Mouse (Mus musculus): ENCODE measurements around the gene Phtf2.

Phtf2 gene

DNA sequence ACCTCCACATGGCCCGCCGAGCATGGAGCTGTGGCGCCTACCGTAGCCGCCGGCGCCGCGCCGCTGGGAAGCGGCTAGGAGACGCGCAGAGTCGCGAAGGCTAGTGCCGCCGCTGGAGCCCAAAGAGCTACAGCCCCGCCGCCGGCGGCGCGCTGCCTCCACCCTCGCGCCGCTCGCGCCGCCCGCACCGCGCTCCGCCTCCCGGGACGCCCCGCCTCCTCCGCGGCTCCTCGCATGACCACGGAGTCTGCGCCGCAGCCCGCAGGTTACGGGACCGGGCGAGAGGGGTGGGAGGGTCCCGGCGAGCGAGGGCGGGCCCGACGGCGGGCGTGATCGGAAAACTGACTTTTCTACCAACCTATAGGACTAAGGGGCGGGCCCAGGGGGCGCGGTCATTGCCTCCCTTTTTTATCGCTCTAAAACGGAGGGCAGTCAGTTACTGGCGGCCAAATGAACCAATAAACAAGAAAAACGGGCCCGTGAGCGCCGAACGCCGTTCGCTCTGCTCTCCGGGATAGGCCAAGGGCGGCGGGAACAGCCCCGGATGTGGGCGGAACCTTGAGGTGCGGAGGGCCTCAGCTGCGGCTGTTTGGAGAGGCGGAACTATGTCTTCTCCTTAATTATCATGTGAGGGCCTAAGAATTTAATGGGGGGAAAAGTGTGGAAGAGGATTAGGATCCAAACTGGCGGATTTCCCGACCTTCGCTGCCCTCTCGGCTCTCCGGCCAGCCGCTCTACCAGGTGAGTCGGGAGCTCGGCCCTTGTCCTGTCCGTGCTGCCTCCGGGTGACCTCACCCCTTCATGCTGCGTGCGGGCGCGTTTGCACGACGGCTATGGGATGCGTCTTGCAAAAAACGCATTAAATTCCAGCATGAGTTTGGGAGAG lies at the start of gene Phtf2, which contains the start of gene Tmem60:
TSS of gene Phtf2 (minus strand) at position 210 of the 886 bp plus-strand sequence.
TSS of gene Tmem60 (plus strand) at position 277 of the 886 bp plus-strand sequence.
- peak; percentile 98 for DNase-seq (ENCODE audit: low spot score)

DNA sequence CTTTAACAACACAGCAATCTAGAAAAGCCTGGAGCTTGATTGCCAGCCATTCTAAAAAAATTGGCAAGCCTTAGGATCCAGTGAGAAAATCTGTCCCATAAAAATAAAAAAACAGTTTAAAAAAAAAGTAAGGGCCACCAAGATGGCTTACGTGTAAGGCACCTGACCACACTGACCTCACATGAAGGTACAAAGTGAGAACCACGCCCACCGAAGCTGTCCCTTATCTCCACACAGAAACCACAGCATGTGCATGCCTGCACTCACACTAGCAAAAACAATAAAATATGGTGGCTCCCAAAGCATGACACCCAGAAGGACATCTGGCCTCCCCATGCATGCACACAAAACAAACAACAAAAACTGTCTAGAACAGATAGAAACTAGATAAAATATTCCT lies 49.4 kb upstream of the Phtf2 start:
- no peak for DNase-seq (ENCODE audit: low spot score)

DNA sequence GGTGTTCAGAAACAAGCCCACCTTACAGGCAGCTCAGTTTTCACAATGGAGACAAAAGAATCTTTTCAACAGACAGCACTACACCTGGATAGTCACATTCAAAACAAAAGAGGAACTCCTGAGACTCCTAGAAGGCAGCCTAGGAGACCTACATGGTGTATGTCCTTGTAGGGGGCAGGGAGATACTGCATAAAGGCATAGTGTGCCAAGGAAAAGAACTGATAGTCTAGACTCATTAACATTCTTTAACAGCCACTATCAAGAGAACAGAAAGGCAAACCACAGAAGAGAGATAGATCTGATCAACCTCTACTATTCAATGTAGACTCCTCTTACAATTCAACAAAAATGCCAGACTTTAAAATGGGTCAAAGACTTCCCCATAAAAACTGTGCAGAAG lies 48.5 kb upstream of the Phtf2 start:
- DNase-seq (ENCODE audit: low spot score): no peak

DNA sequence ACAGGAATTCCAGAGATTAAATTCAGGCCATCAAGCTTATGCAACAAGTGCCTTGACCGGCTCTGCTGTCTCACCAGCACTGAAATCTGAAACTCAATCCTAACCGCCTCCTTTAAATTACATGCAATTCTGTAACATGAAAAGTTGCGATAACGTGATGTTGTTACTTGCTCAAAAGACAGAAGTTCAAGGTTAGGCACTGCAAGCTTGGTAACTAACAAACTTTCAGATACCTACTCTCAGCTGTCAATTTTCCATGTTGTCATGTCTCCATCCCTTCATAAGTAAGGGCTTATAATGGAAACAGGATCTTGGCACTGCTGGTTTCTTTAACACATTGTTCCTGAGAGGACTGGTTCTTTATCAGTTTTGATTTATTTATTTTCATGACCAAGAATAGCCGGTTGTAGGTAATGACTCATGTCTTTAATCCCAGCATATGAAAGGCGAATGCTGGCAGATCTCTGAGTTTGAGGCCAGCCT lies 47.8 kb upstream of the Phtf2 start:
- no peak for DNase-seq (ENCODE audit: low spot score)

DNA sequence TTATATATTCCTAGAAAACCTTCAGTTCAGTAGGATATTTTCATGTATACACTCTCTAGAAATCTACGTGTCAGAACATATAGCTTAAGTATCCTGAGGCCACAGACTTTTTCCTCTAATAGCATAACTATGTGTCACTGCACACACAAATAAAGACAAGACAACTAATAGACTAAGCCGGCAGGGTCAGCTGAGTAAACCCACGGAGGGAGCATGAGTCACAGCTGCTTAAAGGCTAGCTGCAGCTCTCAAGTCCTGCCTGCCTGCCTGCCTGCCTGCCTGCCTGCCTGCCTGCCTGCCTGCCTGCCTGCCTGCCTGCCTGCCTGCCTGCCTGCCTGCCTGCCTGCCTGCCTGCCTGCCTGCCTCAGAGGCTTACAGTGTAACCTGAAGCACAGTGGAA lies 43.5 kb upstream of the Phtf2 start:
- DNase-seq (ENCODE audit: low spot score): no peak

DNA sequence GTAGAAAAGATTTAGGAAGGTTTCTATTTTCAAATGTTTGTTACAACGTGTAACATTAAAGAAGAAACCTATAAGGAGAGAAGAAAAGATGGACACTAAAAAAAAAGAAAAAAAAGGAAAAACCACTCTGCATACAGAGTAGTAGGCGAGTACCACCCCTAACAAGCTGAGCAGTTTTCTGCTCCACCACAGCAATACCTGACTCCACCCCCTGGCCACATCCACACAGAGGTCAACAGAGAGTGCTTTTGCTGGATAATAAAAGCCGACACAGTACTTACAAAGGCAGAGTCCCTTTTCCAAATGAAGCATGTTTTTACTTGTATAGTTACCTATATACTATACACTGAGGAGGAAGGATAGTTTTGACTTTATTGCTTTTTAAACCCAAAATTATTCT lies 42.7 kb upstream of the Phtf2 start:
- DNase-seq (ENCODE audit: low spot score): no peak

DNA sequence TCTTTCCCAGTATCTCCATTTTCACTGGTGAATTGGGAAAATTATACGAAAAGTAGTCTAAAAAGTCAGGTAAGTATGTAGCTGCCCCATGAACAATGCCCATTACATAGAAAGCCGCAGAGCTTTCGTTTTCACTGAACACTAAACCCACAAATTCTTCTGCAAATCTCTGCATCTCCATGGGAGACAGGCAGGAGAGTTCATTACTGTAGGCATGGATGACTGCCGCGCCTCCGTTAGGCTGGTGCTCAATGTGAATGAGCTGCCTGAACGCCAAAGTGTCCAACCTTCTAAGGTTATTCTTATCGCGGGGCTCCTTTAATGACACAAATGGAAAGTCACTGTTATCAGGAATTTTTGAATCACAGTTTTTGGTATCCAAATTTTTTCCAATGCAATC lies 37.6 kb upstream of the Phtf2 start:
- no peak for DNase-seq (ENCODE audit: low spot score)

DNA sequence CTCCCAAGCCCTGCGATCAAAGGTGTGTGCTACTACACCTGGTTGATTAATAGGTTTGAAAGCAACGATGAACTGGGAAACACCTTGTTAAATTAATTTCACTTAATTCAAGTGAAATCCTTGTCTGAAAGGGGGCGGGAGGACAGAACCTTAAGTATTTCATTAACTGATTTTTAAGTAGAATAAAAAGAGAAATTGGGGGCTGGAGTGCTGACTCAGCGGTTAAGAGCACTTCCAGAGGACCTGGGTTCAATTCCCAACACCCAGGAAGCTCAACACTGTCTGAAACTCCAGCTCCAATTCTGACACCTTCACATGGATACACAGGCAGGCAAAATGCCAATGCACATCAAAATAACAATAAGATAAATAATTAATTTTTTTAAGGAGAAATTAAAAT lies 37.0 kb upstream of the Phtf2 start:
- DNase-seq (ENCODE audit: low spot score): no peak

DNA sequence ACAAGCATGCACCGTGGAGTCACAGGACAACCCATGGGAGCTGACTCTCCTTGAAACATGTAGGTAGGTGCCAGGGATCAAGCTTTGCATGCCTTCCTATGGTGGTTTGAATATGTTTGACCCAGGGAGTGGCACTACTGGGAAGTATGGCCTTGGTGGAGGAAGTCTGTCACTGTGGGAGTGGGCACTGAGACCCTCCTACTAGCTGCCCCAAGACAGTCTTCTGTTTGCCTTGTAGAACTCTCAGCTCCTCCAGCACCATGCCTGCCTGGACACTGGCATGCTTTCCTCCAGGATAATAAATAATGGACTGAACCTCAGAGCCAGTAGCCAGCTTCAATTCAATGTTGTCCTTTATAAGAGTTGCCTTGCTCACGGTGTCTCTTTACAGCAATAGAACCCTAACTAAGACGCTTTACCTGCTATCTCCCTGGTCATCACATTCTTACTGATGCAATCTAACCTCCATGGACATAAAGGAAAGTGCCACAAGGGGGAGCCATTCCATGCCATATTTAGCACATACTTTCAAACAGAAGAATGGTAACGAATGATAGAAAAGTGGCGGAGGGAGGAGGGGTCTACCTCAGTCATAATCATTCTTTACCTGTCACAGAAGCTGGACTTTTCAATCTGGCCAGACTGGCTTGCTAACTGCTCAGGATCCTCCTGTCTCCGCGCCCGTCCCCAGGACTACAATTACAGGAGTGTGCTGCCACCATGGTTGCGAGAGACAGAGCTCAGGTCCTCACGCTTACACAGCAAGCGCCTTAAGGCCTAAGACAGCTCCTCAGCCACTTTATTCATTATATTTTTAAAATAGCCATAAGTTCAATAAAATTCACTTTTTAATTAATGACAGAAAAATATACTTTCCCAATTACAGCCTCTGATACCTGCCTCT lies 31.7 kb upstream of the Phtf2 start:
- peak; percentile 85 for DNase-seq (ENCODE audit: low spot score)

DNA sequence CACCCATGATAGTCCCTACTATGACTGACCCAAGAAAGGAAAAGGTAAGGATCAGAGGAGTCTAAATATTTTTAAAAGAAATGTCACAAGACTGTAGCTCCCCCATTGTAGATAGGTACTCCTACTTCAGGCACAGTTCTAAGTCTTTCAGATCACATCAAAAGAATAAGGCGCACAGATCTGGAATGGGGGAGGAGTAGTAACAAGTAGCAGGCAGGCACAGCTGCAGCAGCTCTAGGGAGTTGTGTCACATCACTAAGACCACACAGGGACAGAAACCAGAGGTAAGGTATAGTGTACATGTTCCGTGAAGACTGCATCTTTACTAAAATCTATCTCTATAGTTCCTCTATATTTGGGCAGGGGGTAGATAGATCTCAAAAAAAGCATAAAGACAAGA lies 29.8 kb upstream of the Phtf2 start:
- no peak for DNase-seq (ENCODE audit: low spot score)

DNA sequence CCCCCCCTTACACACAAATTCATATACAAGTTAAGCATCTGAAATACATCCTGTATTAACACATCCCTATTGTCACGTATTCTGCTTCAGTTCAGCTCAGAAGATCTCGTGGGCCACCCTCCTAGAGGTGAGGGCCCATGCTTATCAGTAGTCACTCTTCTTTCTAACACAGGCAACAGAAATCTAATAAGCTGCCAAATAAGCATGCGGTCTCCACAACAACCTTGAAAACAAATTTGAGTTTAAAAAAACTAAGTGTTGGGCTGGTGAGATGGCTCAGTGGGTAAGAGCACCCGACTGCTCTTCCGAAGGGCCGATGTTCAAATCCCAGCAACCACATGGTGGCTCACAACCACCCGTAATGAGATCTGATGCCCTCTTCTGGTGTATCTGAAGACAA lies 24.3 kb upstream of the Phtf2 start:
- no peak for DNase-seq (ENCODE audit: low spot score)

DNA sequence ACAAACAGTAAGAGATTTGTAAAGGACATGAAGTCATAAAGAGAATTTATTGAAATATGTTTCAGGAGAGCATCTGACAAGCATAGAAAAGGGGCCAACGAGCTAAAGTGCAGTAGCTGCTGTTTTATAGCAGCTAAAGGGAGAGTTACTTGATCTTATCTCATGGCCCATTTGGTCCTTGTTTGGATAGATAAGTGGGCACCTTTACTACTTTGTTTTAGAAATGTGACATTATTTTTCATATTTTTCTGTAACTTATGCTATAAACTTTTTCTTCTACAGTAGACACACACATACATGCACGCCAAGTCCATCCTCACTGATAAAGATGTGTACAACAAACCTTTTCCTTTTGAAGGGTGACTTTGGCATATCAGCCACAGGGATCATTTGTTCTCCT lies 23.5 kb upstream of the Phtf2 start:
- DNase-seq (ENCODE audit: low spot score): no peak

DNA sequence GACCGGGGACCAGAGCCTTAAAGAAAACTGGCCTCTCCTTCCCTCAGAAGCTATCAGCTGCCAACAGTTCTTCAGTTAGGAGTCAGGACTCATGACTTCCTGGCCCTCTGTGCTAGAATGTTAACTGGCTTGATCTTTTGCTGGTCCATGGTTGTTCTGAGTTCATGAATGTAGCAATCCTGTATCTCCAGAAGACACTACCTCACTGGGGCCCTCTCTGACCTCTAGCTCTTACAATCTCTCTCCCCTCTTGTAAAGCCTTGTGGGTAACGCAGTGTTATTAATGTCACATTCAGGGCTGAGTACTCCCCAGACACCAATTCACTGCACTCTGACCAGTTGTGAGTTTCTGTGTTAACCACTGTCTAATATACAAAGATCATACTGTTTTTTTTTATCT lies 22.7 kb upstream of the Phtf2 start:
- no peak for DNase-seq (ENCODE audit: low spot score)

DNA sequence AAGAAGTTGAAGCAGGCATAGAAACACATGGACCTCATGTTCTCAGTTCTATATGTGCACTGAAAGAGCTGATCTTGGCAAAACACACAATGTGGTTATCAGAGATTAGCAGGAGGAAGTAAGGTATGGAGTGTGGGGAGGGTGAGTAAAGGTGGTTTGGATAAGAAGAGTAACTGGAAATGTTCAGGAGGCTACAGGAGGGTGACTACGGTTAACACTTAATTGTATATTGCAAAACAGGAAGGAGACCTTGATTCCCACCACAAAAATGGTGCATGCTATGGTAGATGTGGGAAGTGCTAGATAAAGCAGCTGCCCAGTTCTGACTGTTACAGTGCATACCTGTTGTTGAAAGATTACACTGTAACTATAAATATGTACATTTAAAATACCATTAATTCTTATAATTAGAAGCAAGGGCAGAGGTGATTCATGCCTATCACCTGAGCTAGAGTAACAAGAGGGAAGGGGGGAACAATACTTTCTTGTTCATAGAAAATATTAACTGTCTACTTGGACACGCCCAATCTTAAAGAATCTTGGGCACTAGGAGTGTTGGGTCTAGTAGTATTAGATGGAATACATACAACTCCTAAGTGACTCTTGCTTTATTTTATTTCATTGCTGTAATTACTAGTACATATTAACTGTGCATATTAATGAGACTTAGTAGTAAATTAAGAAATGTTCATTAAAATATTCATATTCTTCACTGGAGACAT lies 15.7 kb upstream of the Phtf2 start:
- no peak for DNase-seq (ENCODE audit: low spot score)

DNA sequence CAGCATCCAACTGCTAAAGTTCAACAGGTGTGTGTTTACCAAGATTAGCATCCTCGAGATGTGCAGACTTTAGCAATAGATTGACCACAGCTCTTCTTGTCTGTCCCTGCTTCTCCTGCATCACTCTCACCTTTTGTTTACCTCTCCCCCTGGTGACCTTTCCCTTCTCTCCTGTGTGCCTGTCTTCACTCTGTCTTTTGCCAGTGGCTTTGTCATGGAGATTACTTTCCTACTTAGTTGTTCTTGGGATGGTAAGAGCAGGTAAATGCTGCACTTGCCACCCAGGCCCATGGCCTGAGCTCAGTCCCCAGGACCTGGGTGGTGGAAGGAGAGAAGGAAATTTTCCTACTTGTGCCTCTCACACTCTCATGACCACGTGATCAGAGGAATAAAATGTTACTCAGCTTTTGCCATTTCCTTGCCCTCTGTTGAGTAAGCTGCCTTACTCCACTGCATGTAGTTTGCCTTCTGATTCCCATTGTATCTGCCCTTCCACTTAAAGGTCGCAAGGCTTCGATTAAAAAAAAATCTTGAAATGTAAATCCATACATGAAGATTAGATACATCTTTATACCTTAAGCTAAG lies 2.2 kb upstream of the Phtf2 start:
- DNase-seq (ENCODE audit: low spot score): no peak

DNA sequence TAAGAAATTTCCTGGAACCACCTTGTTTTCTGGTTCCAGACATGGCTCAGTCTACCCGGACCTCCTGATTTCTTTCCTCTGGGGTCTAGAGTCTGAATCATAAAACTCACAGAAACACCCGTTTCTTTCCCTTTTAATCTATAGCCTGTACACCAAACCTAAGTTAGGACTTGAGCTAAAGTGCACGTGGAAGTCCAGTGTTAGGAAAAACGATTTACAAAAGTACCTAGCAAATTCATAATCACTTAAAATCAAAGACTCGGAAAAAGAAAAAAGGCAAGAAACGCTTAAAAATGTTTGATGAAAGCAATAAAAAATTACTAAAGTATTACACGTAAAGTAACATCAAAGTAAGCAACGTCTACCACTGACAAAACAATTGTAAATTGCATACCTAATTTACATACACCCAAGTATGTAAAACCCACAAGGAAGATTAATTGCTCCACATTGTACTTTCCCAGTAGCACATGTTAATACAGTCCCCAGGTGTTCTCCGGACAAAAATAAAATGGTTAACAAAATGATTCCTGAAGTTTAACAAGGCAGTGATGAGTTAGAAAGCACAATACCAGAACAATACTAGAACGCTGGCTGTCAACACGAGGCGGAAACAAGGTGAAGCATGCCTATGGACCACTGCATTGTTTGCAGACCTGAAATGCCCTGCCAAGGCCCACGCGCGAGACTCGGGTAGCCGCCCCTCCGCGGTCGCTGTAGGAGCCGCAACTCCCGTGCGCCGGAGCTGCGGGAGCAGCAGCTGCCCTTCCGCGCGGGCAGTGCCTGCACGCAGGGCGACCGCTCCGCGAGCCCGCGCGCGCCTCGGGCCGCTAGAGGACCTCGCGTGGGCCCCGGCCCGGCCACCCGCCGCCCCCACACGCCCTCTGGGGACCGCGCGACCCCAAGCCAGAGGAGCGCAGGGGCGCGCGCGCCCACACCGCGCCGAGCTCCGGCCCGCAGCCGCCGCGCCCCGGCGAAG lies 838 bp downstream of the Phtf2 start:
- peak; percentile 59 for DNase-seq (ENCODE audit: low spot score)

DNA sequence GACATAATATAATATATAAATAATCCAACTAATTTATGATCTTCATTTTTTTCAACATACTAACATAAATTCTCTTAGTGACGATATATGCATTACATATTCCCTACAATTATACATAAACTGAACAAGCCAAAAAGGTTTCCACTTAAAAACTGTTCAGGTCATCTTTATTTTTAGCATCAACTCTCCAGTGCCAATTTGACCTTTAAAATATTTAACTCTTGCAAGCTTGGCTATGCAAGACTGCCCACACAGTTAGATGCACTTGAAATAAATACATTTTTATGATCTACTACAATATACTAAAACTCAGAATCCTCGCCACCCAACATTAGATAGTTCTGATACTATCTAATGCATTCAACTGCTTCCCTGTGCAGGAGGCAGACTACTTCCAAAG lies 1.5 kb downstream of the Phtf2 start:
- no peak for DNase-seq (ENCODE audit: low spot score)

DNA sequence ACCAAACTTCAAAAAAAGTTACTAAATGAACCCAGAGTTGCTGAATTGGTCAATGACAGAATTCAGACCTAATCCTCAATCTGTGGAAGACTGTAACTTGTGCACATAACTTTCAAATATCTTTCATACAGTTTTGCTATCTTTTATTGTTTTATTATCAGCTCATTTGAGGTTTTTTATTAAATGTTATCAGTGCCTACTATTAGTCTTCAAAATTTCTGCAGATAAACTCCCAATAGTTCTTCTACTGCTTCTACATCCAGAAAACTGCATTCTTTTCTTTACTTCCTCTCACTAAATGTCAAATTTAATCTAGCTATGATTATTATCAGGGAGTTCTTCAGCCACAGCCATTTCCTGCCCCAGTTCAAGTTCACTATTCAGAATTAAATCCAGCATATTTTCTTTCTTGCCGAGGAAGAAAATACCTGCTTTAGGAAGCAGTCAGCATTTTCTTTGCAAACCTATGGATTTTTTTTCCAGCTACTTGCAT lies 4.9 kb downstream of the Phtf2 start:
- no peak for DNase-seq (ENCODE audit: low spot score)

DNA sequence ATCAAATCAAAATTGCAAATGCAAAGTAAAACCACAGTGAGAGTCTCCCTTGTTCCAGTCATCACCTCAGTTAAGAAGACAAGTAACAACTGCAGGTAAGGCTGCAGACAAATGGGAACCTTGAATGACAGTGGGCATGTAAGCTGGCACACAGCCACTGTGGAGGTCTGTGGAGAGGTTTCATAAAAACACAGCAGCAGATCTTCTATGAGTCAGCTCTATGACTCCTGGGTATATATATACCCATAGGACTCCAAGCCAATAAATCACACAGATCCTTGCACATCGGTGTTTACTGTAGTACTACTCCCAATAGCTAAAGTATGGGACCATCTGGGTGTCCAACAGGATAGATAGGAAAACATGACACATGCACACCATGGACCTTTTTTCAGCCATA lies 8.8 kb downstream of the Phtf2 start:
- DNase-seq (ENCODE audit: low spot score): no peak

DNA sequence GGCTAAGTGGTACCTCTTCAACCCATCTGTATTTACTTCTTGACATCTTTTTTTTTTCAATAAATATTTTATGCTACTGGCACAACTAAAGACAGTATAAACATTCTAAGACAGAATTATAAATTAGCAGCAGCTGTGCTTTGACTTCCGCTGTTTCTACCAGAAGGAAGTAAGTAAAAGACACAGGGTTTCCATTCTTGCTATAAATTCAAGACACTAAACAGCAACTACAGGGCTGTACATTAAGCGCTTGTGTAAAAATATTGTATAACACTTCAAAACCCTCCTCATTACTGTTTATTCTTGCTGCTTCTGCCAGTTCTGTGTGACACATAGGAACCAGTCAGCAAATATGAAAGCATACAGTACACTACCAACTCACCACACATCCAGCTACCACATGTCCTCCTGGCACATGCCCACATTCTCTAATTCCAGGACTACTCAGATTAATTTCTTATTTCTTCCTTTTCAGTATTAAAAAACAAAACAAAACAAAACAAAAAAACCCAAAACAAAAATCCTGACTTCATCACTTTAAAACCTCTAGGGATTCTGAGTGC lies 16.6 kb downstream of the Phtf2 start:
- DNase-seq (ENCODE audit: low spot score): no peak
